Mouse (Mus musculus) neural tube, embryonic 13.5 days (tissue): ENCODE results near the gene Stxbp5l. TPM values are rescaled to one million over a fixed set of nuclear protein-coding genes. Genes with fewer than 3 reads are reported as not detected.
A peak's percentile ranks its signal among the peaks of the same experiment; 100 is the strongest.
"Not testable (repeated sequence)": the region's sequence is repeated elsewhere in the genome, so short reads cannot be mapped to it uniquely, and the experiment has no call there.

Experiments used
- ATAC-seq: fragments of 200-750 bp; cut with Nextera tagmentation; 2 replicates; pipeline ENCODE4 v1.8.0; 2017; ENCODE audit warnings: low read depth, mild to moderate bottlenecking, moderate TSS enrichment, moderate library complexity
- H3K27ac ChIP-seq: fragments of 300-500 bp; sonication (generic); replicated peaks from 2 replicates; pipeline ENCODE4 v1.5.1; 2015; ENCODE audit warnings: moderate library complexity, mild to moderate bottlenecking, inconsistent platforms
- H3K27me3 ChIP-seq: fragments of 300-500 bp; sonication (generic); 2 replicates; pipeline ENCODE4 v1.6.1; 2015; ENCODE audit warnings: mild to moderate bottlenecking, inconsistent platforms
- H3K36me3 ChIP-seq: fragments of 300-500 bp; sonication (generic); 2 replicates; pipeline ENCODE4 v1.6.1; 2015; ENCODE audit warnings: mild to moderate bottlenecking, inconsistent platforms
- H3K4me1 ChIP-seq: fragments of 300-500 bp; sonication (generic); replicated peaks from 2 replicates; pipeline ENCODE4 v1.6.1; 2015; ENCODE audit warnings: inconsistent platforms
- H3K4me2 ChIP-seq: fragments of 300-500 bp; sonication (generic); 2 replicates; pipeline ENCODE4 v1.6.1; 2015; ENCODE audit warnings: inconsistent platforms, mild to moderate bottlenecking, moderate library complexity
- H3K4me3 ChIP-seq: fragments of 300-500 bp; sonication (generic); 2 replicates; pipeline ENCODE4 v1.5.1; 2015; ENCODE audit warnings: mild to moderate bottlenecking, inconsistent platforms
- H3K9ac ChIP-seq: fragments of 300-500 bp; sonication (generic); 2 replicates; pipeline ENCODE4 v1.6.1; 2015; ENCODE audit warnings: moderate library complexity, mild to moderate bottlenecking, inconsistent platforms
- H3K9me3 ChIP-seq: fragments of 300-500 bp; sonication (generic); 2 replicates; pipeline ENCODE4 v1.6.1; 2016; ENCODE audit warnings: inconsistent platforms
- WGBS: fragments of 180-500 bp; shearing (Covaris S2); methylation state at CpG from one replicate; pipeline ENCODE4 v1.1.7; 2015; 5-methylcytosine and 5-hydroxymethylcytosine counted together
- polyA plus RNA-seq: library from polyadenylated mRNA; unstranded; fragments of >200 nt; fragmentation: Nextera tagmentation; extraction: Ambion mirVana; gene quantifications from 2 replicates; pipeline ENCODE4 v1.2.1, GENCODE M21; 2015

The Stxbp5l gene
- polyA plus RNA-seq, 1 experiment from 2014 or later: 11.0 TPM

DNA sequence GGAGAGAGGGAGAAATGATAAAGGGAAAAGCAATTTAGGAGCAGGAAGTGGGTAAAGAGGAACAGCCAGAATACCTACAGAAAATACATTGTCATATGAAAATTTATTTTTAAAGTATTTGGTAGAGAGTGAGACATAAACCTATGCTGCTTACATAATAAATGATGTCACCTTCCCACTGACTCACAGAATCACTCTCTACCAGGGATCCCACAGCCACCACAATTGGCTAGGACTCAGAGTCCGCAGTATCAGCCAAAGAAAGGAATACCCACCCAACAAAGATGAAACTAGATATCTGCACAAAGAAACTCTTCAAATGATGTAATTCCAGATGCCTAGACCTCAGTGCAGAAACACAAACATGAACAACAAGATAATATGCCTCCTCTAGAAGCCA is 12.0 kb downstream of the Stxbp5l start:
- WGBS: 81% methylated on average over 1 of the region's 1 CpGs
- Histone ChIP-seq H3K9ac (no peak overlapping the region), H3K4me2 (no peak overlapping the region), H3K9me3 (no peaks in the 10 kb centered on the region), H3K27me3 (no peaks in the 10 kb centered on the region), H3K36me3 (no peaks in the 10 kb centered on the region), H3K4me1 (no peaks in the 10 kb centered on the region), H3K4me3 (no peak overlapping the region), H3K27ac (no peak overlapping the region)
- ATAC-seq: no peak

DNA sequence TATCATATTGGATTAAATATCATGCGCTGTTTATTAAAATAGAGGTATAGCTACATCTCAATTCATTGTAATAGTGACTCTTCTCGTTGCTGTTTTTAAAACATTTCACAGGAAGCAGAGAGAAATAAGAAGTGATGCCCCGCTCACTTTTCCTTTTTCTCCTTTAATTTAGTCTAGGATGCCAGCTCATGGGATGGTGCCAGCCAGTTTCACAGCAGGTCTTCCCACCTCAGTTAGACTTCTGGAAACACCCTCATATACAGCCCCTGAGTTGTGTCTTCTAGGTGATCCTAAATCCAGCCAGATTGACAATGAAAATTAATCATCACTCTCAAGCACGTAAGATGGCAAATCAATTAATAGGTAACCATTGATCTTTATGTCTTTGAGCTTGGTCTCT is 17.3 kb downstream of the Stxbp5l start:
- ATAC-seq: no peak
- Histone ChIP-seq H3K9ac (no peak overlapping the region), H3K9me3 (no peaks in the 10 kb centered on the region), H3K4me3 (no peak overlapping the region), H3K4me1 (no peaks in the 10 kb centered on the region), H3K27ac (no peak overlapping the region), H3K4me2 (no peak overlapping the region), H3K27me3 (no peaks in the 10 kb centered on the region), H3K36me3 (no peaks in the 10 kb centered on the region)
- 90% methylated on average over 4 of the region's 4 CpGs for WGBS

DNA sequence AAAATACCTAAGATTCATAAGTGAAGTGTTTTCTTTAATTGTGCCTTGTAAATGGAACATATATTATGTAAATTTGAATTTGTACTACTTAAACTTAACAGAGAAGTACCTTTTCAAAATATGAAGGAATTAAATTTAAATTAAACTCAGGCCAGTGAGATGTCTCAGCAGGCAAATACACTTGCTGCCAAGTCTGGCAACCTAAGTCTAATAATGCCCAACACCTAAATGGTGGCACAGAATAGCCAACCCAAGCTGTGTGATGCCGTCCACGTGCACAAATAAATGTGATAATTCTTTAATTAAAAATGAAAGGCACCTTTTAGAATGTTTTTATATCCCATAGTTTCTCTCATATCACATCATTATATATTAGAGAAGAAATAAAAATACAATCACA is 20.8 kb downstream of the Stxbp5l start:
- H3K36me3 ChIP-seq: peaks cover 3% of the 10 kb centered on the region; the same call in 1 of the 2 replicates
- no peaks in the 10 kb centered on the region for H3K27me3 ChIP-seq
- H3K4me3 ChIP-seq: no peak overlapping the region
- H3K4me2 ChIP-seq: no peak overlapping the region
- H3K27ac ChIP-seq: no peak overlapping the region
- WGBS: 83% methylated on average over 2 of the region's 2 CpGs
- no peak for ATAC-seq
- no peak overlapping the region for H3K9ac ChIP-seq
- H3K9me3 ChIP-seq: no peaks in the 10 kb centered on the region
- no peaks in the 10 kb centered on the region for H3K4me1 ChIP-seq

DNA sequence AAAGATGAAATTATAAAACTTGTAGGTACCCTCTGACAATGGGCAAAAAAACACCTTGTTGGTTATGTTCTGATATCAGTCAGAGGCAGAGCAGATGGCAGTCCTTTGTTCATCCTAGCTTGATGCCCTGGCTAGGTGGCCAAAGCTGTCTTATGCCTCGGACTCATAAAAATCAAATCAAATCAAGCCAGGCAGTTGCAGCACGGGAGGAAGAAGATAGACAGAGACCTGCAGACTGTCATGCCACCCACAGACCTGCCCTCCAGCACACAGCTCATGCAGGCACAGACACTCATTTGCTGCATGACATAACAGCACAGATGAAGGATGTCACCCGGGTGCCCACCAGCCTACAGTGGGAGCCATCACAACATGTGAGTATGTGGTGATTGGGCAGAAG is 29.1 kb downstream of the Stxbp5l start:
- Histone ChIP-seq H3K27me3 (no peaks in the 10 kb centered on the region), H3K36me3 (peaks cover 2% of the 10 kb centered on the region; the same call in 1 of the 2 replicates), H3K9me3 (no peaks in the 10 kb centered on the region), H3K27ac (no peak overlapping the region), H3K4me1 (no peaks in the 10 kb centered on the region), H3K4me2 (no peak overlapping the region), H3K4me3 (no peak overlapping the region), H3K9ac (no peak overlapping the region)
- 92% methylated on average over 3 of the region's 3 CpGs for WGBS
- no peak for ATAC-seq

DNA sequence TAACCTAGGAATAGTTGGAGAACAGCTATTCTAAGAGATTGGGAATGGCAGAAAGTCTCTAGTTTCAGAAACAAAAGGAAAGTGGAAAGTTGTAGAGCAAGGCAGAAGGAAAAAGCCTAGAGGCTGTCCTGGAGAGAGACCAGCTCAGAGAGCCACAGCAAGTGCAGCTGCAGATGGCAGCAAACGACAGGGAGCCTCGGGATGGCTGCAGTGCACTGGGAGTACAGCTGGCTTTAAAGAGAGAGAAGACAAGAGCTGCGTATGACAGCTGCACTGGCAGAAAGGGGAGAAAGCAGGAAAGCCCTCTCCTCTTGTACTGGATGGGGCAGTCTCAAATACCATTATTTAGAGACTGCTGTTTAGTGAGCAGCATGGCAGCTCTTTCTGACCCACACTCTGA is 37.7 kb downstream of the Stxbp5l start:
- Histone ChIP-seq H3K27me3 (no peaks in the 10 kb centered on the region), H3K36me3 (no peaks in the 10 kb centered on the region), H3K4me1 (peaks cover 10% of the 10 kb centered on the region; the same call in 1 of the 2 replicates), H3K27ac (no peak overlapping the region), H3K4me2 (no peak overlapping the region), H3K9ac (0 out of 2 replicates have a peak overlapping the region, but pooled peaks have one; percentile 2), H3K4me3 (no peak overlapping the region), H3K9me3 (0 out of 2 replicates have a peak, but pooled peaks cover 4% of the 10 kb centered on the region)
- ATAC-seq: peak; percentile 76; the same call in 1 of the 2 replicates
- WGBS: 4% methylated on average over 3 of the region's 3 CpGs

DNA sequence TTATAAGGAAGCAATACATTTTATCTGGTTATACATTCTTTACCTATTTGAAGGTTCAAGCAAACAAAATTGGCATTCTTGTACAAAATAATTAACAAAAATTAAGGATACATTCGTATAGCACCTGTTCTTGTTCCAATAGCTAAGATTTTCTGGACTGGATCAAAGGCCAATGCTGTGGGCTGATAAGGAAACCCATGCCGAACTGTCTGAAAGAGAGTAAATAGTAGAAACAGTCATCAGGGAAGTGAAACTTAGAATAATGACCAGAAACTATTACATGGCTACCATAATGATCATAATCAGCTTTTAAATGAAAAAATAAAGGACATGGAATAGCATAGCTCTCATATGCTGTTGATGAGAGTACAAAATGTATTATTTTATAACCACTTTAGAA is 39.8 kb downstream of the Stxbp5l start:
- H3K9me3 ChIP-seq: 0 out of 2 replicates have a peak, but pooled peaks cover 4% of the 10 kb centered on the region
- peaks cover 10% of the 10 kb centered on the region; the same call in 1 of the 2 replicates for H3K4me1 ChIP-seq
- ATAC-seq: no peak
- no peak overlapping the region for H3K4me2 ChIP-seq
- 72% methylated on average over 2 of the region's 2 CpGs for WGBS
- no peaks in the 10 kb centered on the region for H3K36me3 ChIP-seq
- H3K4me3 ChIP-seq: no peak overlapping the region
- no peak overlapping the region for H3K27ac ChIP-seq
- H3K9ac ChIP-seq: no peak overlapping the region
- H3K27me3 ChIP-seq: no peaks in the 10 kb centered on the region

DNA sequence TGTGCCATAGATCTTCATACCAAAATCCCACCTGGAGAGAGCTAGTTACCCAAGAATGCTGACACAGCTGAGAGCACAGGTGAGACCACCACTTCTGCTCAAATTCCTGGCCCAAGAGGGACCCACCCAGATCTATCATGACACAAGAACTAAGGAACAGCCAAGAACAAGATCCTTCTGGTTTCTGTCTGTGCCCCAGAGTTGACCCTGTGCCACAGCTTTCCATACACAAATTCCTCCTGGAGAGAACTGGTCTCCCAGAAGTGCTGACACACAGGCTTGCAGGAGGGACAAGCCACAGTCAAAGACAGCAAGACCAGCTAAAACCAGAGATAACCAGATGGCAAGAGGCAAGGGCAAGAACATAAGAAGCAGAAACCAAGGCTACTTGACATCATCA is 43.3 kb downstream of the Stxbp5l start:
- not testable (repeated sequence) for H3K4me3 ChIP-seq

DNA sequence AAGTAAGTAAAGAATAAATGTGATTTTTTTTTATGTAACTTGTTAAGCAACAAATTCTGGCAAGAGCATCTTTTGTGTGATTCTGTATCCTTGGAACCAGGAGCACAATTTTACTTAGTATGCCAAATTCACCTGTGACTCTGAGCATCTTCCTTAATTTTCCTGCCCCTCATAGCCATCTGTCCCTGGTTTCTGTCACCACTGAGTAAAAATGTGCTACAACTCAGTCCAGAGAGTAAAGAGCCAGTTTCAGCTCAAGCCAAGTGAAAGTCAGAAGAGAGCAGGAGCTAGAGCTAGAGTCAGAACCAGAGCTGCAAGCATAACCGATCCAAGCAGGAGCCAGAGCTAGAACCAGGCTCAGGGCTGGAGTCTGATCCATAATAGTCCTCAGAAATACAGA is 46.6 kb downstream of the Stxbp5l start:
- Histone ChIP-seq H3K4me3 (no peak overlapping the region), H3K9me3 (0 out of 2 replicates have a peak, but pooled peaks cover 4% of the 10 kb centered on the region), H3K27ac (no peak overlapping the region), H3K4me2 (no peak overlapping the region), H3K27me3 (no peaks in the 10 kb centered on the region), H3K9ac (no peak overlapping the region), H3K4me1 (no peaks in the 10 kb centered on the region), H3K36me3 (no peaks in the 10 kb centered on the region)
- no peak for ATAC-seq
- WGBS: 94% methylated on average over 1 of the region's 1 CpGs

More for the DNA sequence above, 43.3 kb downstream of the Stxbp5l start:
- H3K4me2 ChIP-seq, H3K36me3 ChIP-seq, ATAC-seq, H3K9me3 ChIP-seq, H3K9ac ChIP-seq, H3K27me3 ChIP-seq, H3K4me1 ChIP-seq, H3K27ac ChIP-seq: not testable (repeated sequence)

DNA sequence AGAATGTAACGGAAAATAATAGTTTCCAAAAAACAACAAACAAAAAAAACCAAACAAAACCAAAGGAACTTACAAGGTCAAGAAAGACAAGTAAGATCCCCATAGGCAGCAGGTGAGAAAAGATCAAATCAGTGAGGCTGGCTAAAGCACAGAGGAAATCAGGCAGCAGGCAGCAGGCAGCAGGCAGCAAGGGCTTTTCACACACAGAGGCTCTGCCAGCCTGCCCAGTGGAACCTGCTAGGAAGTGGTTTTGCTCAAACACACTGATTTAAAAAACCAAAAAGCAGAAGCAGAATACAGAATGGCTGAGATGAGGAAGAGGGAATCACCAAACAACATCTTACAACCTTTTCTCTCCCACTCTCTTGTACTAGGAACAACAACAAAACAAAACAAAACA is 47.2 kb downstream of the Stxbp5l start:
- H3K4me3 ChIP-seq: no peak overlapping the region
- no peaks in the 10 kb centered on the region for H3K36me3 ChIP-seq

DNA sequence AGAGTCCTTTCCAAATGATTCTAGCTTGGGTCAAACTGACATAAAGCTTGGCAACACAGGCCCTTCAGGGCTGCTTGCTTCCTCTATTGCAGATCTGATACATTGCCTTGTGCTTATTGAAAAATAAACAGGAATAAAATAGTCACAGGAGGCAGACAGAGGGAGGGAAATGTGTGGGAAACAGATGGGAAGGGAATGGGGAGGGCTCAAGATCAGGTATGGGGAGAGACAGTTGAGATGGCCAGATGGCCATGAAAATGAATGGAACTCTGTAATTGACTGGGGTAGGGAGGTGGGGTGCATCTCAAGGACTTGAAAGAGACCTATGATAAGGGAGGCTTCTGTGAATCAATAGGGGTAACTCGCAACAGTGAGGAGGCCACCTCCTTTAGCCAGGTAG is 80.3 kb downstream of the Stxbp5l start:
- Histone ChIP-seq H3K9ac (no peak overlapping the region), H3K4me3 (no peak overlapping the region), H3K27me3 (no peaks in the 10 kb centered on the region), H3K9me3 (no peaks in the 10 kb centered on the region), H3K4me1 (no peaks in the 10 kb centered on the region), H3K27ac (no peak overlapping the region), H3K4me2 (no peak overlapping the region), H3K36me3 (no peaks in the 10 kb centered on the region)
- no peak for ATAC-seq
- 85% methylated on average over 1 of the region's 1 CpGs for WGBS

More for the DNA sequence above, 47.2 kb downstream of the Stxbp5l start:
- no peak for ATAC-seq
- Histone ChIP-seq H3K4me1 (no peaks in the 10 kb centered on the region), H3K27ac (no peak overlapping the region), H3K4me2 (no peak overlapping the region), H3K9ac (no peak overlapping the region), H3K9me3 (no peaks in the 10 kb centered on the region), H3K27me3 (no peaks in the 10 kb centered on the region)
- WGBS: 87% methylated on average over 1 of the region's 1 CpGs

DNA sequence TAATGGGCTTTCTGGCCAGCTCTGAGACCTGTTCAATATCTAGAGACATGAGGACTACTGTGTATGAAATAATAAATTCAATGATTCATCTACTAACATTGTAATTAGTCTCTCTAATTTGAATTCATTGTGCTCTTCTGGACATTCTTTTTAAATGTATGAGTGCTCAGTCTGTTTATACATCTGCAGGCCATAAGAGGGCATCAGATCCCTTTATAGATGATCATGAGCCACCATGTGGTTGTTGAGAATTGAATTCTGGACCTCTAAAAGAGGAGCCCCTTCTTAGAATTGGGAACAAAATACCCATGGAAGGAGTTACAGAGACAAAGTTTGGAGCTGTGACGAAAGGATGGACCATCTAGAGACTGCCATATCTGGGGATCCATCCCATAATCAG is 92.2 kb downstream of the Stxbp5l start:
- Histone ChIP-seq H3K4me2 (no peak overlapping the region), H3K9ac (no peak overlapping the region), H3K27ac (no peak overlapping the region), H3K36me3 (no peaks in the 10 kb centered on the region), H3K9me3 (no peaks in the 10 kb centered on the region), H3K4me1 (no peaks in the 10 kb centered on the region), H3K27me3 (no peaks in the 10 kb centered on the region), H3K4me3 (no peak overlapping the region)
- ATAC-seq: no peak
- WGBS: 65% methylated on average over 1 of the region's 1 CpGs

DNA sequence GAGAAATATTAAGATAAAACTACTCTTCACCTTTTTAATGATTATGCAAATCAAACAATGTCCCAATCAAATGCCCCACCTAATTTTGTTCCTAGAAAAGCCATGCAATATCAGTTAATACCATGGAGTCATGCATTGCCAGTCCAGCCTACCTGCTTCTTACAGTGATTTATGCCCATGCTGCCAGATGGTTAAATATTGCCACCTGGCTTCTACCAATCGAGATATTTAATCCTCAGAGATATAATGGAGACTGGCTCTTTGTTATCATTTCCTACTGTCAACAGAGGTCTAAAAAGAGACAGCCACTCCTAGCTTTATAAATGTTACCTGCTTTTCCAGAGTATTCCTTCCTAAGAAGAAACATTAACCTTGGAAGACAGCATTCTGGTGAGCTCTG is 104.6 kb downstream of the Stxbp5l start:
- no peak for ATAC-seq
- WGBS: 51% methylated on average over 1 of the region's 1 CpGs
- H3K9me3 ChIP-seq: no peaks in the 10 kb centered on the region

DNA sequence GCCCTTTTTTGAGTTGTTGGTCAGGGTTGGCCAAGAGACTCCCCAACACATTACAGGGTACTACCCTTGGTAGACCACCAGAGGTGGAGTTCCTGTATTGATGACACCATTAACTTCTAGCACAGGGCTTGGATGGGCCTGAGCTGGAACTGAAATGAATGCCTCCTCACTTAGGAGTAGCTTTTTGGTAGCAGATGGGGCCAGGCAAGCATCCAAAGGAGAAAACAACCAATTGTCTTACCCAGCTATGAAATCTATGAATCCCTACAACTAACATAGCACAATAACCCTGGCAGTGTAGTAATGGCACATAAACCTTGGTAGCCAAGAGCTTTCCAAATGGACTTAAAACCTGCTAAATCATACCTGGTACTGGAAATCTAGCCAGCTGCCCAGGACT is 111.1 kb downstream of the Stxbp5l start:
- no peak for ATAC-seq

More for the DNA sequence above, 104.6 kb downstream of the Stxbp5l start:
- H3K27ac ChIP-seq: no peak overlapping the region
- no peaks in the 10 kb centered on the region for H3K4me1 ChIP-seq
- H3K9ac ChIP-seq: no peak overlapping the region
- H3K4me2 ChIP-seq: no peak overlapping the region
- H3K27me3 ChIP-seq: no peaks in the 10 kb centered on the region
- no peak overlapping the region for H3K4me3 ChIP-seq
- H3K36me3 ChIP-seq: no peaks in the 10 kb centered on the region

More for the DNA sequence above, 111.1 kb downstream of the Stxbp5l start:
- H3K36me3 ChIP-seq: no peaks in the 10 kb centered on the region
- H3K27me3 ChIP-seq: no peaks in the 10 kb centered on the region
- no peaks in the 10 kb centered on the region for H3K4me1 ChIP-seq
- H3K4me2 ChIP-seq: no peak overlapping the region
- no peaks in the 10 kb centered on the region for H3K9me3 ChIP-seq
- H3K9ac ChIP-seq: no peak overlapping the region
- H3K27ac ChIP-seq: no peak overlapping the region
- no peak overlapping the region for H3K4me3 ChIP-seq
